Mouse (Mus musculus): ENCODE measurements around the gene Gm49384. TPM values are rescaled to one million over a fixed set of nuclear protein-coding genes. Genes with fewer than 3 reads are reported as not detected.
A peak's percentile ranks its signal among the peaks of the same experiment; 100 is the strongest.
"Not testable (repeated sequence)": the region's sequence is repeated elsewhere in the genome, so short reads cannot be mapped to it uniquely, and the experiment has no call there.

Gene Gm49384
- polyA plus RNA-seq, 1 experiment from 2014 or later: 25.8 TPM

DNA sequence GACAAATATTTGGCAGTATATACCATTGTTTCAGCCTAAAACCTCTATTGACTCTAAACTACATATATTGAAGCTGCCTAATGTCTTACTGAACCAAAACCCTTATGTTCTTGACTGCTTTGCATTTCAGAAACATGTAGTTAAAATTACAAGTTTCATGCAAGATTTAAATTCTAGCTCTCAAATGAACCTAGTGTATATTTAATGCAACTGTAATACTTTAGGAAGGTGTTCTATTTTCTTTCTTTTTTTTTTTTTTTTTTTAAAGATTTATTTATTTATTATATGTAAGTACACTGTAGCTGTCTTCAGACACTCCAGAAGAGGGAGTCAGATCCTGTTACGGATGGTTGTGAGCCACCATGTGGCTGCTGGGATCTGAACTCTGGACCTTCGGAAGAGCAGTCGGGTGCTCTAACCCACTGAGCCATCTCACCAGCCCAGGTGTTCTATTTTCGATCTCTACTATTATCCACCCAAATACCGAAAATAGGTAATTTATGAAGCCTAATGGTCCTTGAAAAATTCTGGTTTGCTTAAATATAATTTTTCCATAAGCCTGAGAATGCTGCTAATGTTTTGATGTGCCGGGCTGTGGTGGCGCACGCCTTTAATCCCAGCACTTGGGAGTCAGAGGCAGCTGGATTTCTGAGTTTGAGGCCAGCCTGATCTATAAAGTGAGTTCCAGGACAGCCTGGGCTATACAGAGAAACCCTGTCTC is 37.0 kb downstream of the Gm49384 start:
- H3K4me3 ChIP-seq (ENCODE audit: low read depth, low read length); DNase-seq (ENCODE audit: low spot score); H3K9me3 ChIP-seq (ENCODE audit: control insufficient read depth, low read length); H3K27me3 ChIP-seq (replicated peaks; ENCODE audit: control insufficient read depth, insufficient read depth, low read length); ATAC-seq (replicated peaks; ENCODE audit: low FRiP score, low TSS enrichment, low read depth); H3K27ac ChIP-seq (ENCODE audit: low read depth); H3K9ac ChIP-seq (ENCODE audit: low read length); H3K4me2 ChIP-seq (ENCODE audit: low read length); H3K36me3 ChIP-seq (ENCODE audit: control insufficient read depth, insufficient read depth, low read length): not testable (repeated sequence)
- 71% methylated on average over 8 of the region's 8 CpGs for WGBS
- H3K4me1 ChIP-seq (replicated peaks; ENCODE audit: control insufficient read depth, insufficient read depth, low read length): peaks cover 12% of the 10 kb centered on the region

DNA sequence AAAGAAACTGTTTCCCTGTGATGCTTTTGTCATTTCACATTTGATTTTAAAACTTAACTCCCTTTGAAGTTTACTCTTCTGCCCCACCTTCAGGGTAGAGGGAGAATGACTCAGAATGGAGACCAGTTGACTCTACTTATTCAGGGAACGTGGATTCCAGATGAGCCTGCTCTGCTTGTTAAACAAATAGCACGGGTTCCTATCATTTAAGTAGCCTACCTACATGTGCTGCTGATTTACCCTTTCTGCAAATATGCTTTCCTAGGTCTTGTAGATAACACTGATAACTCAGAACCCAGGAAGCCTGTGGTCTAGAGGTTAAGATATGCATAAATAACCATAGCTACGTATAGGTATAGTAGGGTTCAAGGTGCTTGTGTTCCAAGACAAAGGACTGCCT is 39.2 kb downstream of the Gm49384 start:
- no peak overlapping the region for H3K4me3 ChIP-seq (ENCODE audit: low read depth, low read length)
- no peaks in the 10 kb centered on the region for H3K9me3 ChIP-seq (ENCODE audit: control insufficient read depth, low read length)
- H3K36me3 ChIP-seq (ENCODE audit: control insufficient read depth, insufficient read depth, low read length): no peaks in the 10 kb centered on the region
- no peak overlapping the region for H3K27ac ChIP-seq (ENCODE audit: low read depth)
- H3K27me3 ChIP-seq (replicated peaks; ENCODE audit: control insufficient read depth, insufficient read depth, low read length): no peaks in the 10 kb centered on the region
- H3K4me1 ChIP-seq (replicated peaks; ENCODE audit: control insufficient read depth, insufficient read depth, low read length): peaks cover 9% of the 10 kb centered on the region
- H3K4me2 ChIP-seq (ENCODE audit: low read length): no peak overlapping the region
- whole genome bisulfite sequencing: 40% methylated on average over 3 of the region's 3 CpGs
- no peak overlapping the region for H3K9ac ChIP-seq (ENCODE audit: low read length)
- ATAC-seq (replicated peaks; ENCODE audit: low FRiP score, low TSS enrichment, low read depth) (no peak), DNase-seq (ENCODE audit: low spot score) (no peak)

- H3K9ac ChIP-seq (ENCODE audit: low read length); H3K4me3 ChIP-seq (ENCODE audit: low read depth, low read length); ATAC-seq (replicated peaks; ENCODE audit: low FRiP score, low TSS enrichment, low read depth); H3K4me2 ChIP-seq (ENCODE audit: low read length); H3K27me3 ChIP-seq (replicated peaks; ENCODE audit: control insufficient read depth, insufficient read depth, low read length); H3K27ac ChIP-seq (ENCODE audit: low read depth); H3K36me3 ChIP-seq (ENCODE audit: control insufficient read depth, insufficient read depth, low read length); H3K4me1 ChIP-seq (replicated peaks; ENCODE audit: control insufficient read depth, insufficient read depth, low read length); DNase-seq (ENCODE audit: low spot score); H3K9me3 ChIP-seq (ENCODE audit: control insufficient read depth, low read length): not testable (repeated sequence)
- WGBS: 87% methylated on average over 4 of the region's 4 CpGs
Observed at GRCm38 (mm10) chr12:69163586-69163985, 40.5 kb downstream of the Gm49384 start.

- not testable (repeated sequence) for H3K4me1 ChIP-seq (replicated peaks; ENCODE audit: control insufficient read depth, insufficient read depth, low read length); ATAC-seq (replicated peaks; ENCODE audit: low FRiP score, low TSS enrichment, low read depth); H3K27ac ChIP-seq (ENCODE audit: low read depth); H3K9me3 ChIP-seq (ENCODE audit: control insufficient read depth, low read length); H3K4me2 ChIP-seq (ENCODE audit: low read length); H3K27me3 ChIP-seq (replicated peaks; ENCODE audit: control insufficient read depth, insufficient read depth, low read length); H3K9ac ChIP-seq (ENCODE audit: low read length); H3K4me3 ChIP-seq (ENCODE audit: low read depth, low read length); DNase-seq (ENCODE audit: low spot score)
- WGBS: 73% methylated on average over 2 of the region's 2 CpGs
- peaks cover 23% of the 10 kb centered on the region for H3K36me3 ChIP-seq (ENCODE audit: control insufficient read depth, insufficient read depth, low read length)
Observed at GRCm38 (mm10) chr12:69160677-69161076, 43.4 kb downstream of the Gm49384 start.

DNA sequence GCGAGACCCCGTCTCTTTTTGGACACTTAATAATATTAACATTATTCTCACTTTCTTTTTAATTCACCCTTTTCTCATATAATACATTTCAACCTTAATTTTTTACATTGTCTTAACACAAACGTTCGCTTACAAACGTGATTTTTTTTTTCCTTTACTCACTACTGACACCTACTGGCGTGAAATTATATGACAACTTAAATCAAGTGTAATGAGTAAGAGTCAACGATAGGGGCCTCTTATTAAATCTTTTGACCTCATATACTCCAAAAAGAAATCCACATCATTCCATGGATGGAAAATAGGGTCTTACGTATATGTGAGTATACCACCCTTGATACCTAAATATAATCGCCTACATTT is 44.5 kb downstream of the Gm49384 start:
- DNase-seq (ENCODE audit: low spot score) (no peak), ATAC-seq (replicated peaks; ENCODE audit: low FRiP score, low TSS enrichment, low read depth) (peak; percentile 28)
- Histone ChIP-seq H3K9ac (ENCODE audit: low read length) (no peak overlapping the region), H3K4me1 (replicated peaks; ENCODE audit: control insufficient read depth, insufficient read depth, low read length) (peaks cover 4% of the 10 kb centered on the region; the same call in 1 of the 2 replicates), H3K4me3 (ENCODE audit: low read depth, low read length) (peak overlapping the region; percentile 16), H3K27me3 (replicated peaks; ENCODE audit: control insufficient read depth, insufficient read depth, low read length) (no peaks in the 10 kb centered on the region), H3K27ac (ENCODE audit: low read depth) (0 out of 2 replicates have a peak overlapping the region, but pooled peaks have one; percentile 38), H3K9me3 (ENCODE audit: control insufficient read depth, low read length) (no peaks in the 10 kb centered on the region), H3K36me3 (ENCODE audit: control insufficient read depth, insufficient read depth, low read length) (peaks cover 24% of the 10 kb centered on the region), H3K4me2 (ENCODE audit: low read length) (peak overlapping the region; percentile 28)
- WGBS: 5% methylated on average over 9 of the region's 9 CpGs

DNA sequence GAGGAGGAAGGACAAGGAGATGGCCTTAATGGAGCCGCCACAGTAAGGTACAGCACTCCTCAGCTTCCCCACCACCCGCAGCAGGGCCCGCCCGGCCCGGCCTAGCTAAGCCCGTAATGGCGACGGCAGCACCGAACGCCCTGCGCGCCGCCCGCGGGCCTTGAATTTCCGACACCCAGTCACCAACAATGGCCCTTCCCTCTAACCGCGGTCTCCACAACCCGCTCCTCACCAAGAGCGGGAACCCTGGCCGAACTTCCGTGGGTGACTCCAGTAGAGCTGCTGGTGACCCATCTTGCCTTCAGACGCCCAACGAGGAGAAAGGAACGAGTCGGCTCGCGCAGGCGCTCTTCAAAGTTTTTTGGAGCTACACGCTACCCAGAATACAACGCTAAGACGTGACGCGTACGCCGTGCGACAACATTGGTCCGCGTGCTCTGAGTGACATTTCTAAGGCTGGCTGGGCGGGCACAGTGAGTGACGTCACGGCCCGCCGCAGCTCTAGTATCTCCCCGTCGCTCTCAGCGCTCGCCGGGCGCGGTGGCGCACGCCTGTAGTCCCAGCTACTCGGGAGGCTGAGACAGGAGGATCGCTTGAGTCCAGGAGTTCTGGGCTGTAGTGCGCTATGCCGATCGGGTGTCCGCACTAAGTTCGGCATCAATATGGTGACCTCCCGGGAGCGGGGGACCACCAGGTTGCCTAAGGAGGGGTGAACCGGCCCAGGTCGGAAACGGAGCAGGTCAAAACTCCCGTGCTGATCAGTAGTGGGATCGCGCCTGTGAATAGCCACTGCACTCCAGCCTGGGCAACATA is 45.1 kb downstream of the Gm49384 start, which contains the start of gene Rps29:
TSS of gene Rps29 (minus strand) at position 422 of the 813 bp plus-strand sequence.
- DNase-seq (ENCODE audit: low spot score): peak; percentile 100
- H3K27me3 ChIP-seq (replicated peaks; ENCODE audit: control insufficient read depth, insufficient read depth, low read length); H3K4me1 ChIP-seq (replicated peaks; ENCODE audit: control insufficient read depth, insufficient read depth, low read length); H3K9me3 ChIP-seq (ENCODE audit: control insufficient read depth, low read length): not testable (repeated sequence)
- Histone ChIP-seq H3K4me2 (ENCODE audit: low read length) (peak within 1 kb of the TSS; percentile 92), H3K36me3 (ENCODE audit: control insufficient read depth, insufficient read depth, low read length) (peaks cover 24% of the 10 kb centered on the region), H3K4me3 (ENCODE audit: low read depth, low read length) (peak within 1 kb of the TSS; percentile 75), H3K27ac (ENCODE audit: low read depth) (peak within 1 kb of the TSS; percentile 91), H3K9ac (ENCODE audit: low read length) (peak within 1 kb of the TSS; percentile 95)
- WGBS: under 1% methylated on average over 53 of the region's 68 CpGs
- peak; percentile 98 for ATAC-seq (replicated peaks; ENCODE audit: low FRiP score, low TSS enrichment, low read depth)

GRCm38 (mm10) chr12:69158366-69158764 is 45.7 kb downstream of the Gm49384 start:
- ATAC-seq (replicated peaks; ENCODE audit: low FRiP score, low TSS enrichment, low read depth): no peak

GRCm38 (mm10) chr12:69157107-69157506 is 47.0 kb downstream of the Gm49384 start:
- Histone ChIP-seq H3K36me3 (ENCODE audit: control insufficient read depth, insufficient read depth, low read length) (peaks cover 24% of the 10 kb centered on the region), H3K4me1 (replicated peaks; ENCODE audit: control insufficient read depth, insufficient read depth, low read length) (peaks cover 4% of the 10 kb centered on the region; the same call in 1 of the 2 replicates), H3K27ac (ENCODE audit: low read depth) (no peak overlapping the region), H3K4me2 (ENCODE audit: low read length) (no peak overlapping the region), H3K4me3 (ENCODE audit: low read depth, low read length) (no peak overlapping the region), H3K27me3 (replicated peaks; ENCODE audit: control insufficient read depth, insufficient read depth, low read length) (no peaks in the 10 kb centered on the region), H3K9ac (ENCODE audit: low read length) (no peak overlapping the region), H3K9me3 (ENCODE audit: control insufficient read depth, low read length) (no peaks in the 10 kb centered on the region)
- DNase-seq (ENCODE audit: low spot score) (no peak), ATAC-seq (replicated peaks; ENCODE audit: low FRiP score, low TSS enrichment, low read depth) (no peak)
- WGBS: 95% methylated on average over 2 of the region's 2 CpGs

More at GRCm38 (mm10) chr12:69158366-69158764, 45.7 kb downstream of the Gm49384 start:
- Histone ChIP-seq H3K36me3 (ENCODE audit: control insufficient read depth, insufficient read depth, low read length) (peaks cover 24% of the 10 kb centered on the region), H3K9ac (ENCODE audit: low read length) (peak overlapping the region; percentile 95), H3K4me1 (replicated peaks; ENCODE audit: control insufficient read depth, insufficient read depth, low read length) (peaks cover 4% of the 10 kb centered on the region; the same call in 1 of the 2 replicates), H3K9me3 (ENCODE audit: control insufficient read depth, low read length) (no peaks in the 10 kb centered on the region), H3K4me3 (ENCODE audit: low read depth, low read length) (peak overlapping the region; percentile 75), H3K27ac (ENCODE audit: low read depth) (peak overlapping the region; percentile 91), H3K27me3 (replicated peaks; ENCODE audit: control insufficient read depth, insufficient read depth, low read length) (no peaks in the 10 kb centered on the region), H3K4me2 (ENCODE audit: low read length) (peak overlapping the region; percentile 92)
- under 1% methylated on average over 19 of the region's 19 CpGs for WGBS
- no peak for DNase-seq (ENCODE audit: low spot score)

Measured in intestine, embryonic 14.5 days (tissue).